ENCODE assay signal across 10 mouse cellular contexts in genomic region chrX:72655381-72655780, GRCm38 (mm10). TPM values are rescaled to one million over a fixed set of nuclear protein-coding genes. Genes with fewer than 3 reads are reported as not detected.
DNase-seq lines count a peak whose midpoint lies in the region; ATAC-seq and TF ChIP-seq lines count a peak whose summit lies in the region.
"Had no signal": no experiment of that assay in that cellular context is flagged by ENCODE, and none has a peak within 500 bp of the region (broad histone marks: within the 10 kb centered on the region; RNA-seq: fewer than 3 reads in every experiment).

No protein-coding gene starts in this region.

- no peak for DNase-seq in heart, adult 9 months (ENCODE audit: low spot score in 2 of 2)
- no peak for DNase-seq in midbrain, embryonic 14.5 days
- DNase-seq in cerebellum, adult 9-11 months: no peak
- DNase-seq in frontal cortex, postnatal 10 days (ENCODE audit: low spot score in 2 of 2): no peak
- no peak for DNase-seq in adrenal gland, adult 18-20 months (ENCODE audit: low spot score in 2 of 2)
- DNase-seq: thymus, adult 2 months had no signal

- WGBS in heart, embryonic 14.5 days: 15% methylated on average over 5 of the region's 5 CpGs
- WGBS in hindbrain, embryonic 12.5 days: 16% methylated on average over 5 of the region's 5 CpGs
- WGBS in midbrain, embryonic 14.5 days: 19% methylated on average over 5 of the region's 5 CpGs

- H3K4me2 ChIP-seq in heart, embryonic 14.5 days (ENCODE audit: low read length): peak overlapping the region; percentile 53
- peak overlapping the region; percentile 56 for H3K4me2 ChIP-seq in hindbrain, embryonic 12.5 days (replicated peaks)
- peak overlapping the region; percentile 50 for H3K4me2 ChIP-seq in midbrain, embryonic 14.5 days (ENCODE audit: low read length)

- no peaks in the 10 kb centered on the region for H3K36me3 ChIP-seq in heart, embryonic 14.5 days (ENCODE audit: control insufficient read depth, insufficient read depth, low read length)
- no peaks in the 10 kb centered on the region for H3K36me3 ChIP-seq in hindbrain, embryonic 12.5 days
- no peaks in the 10 kb centered on the region for H3K36me3 ChIP-seq in midbrain, embryonic 14.5 days (ENCODE audit: control insufficient read depth, insufficient read depth, low read length)

- H3K27me3 ChIP-seq in heart, embryonic 14.5 days (ENCODE audit: control insufficient read depth, insufficient read depth, low read length): no peaks in the 10 kb centered on the region; the same call in 1 of the 2 replicates
- H3K27me3 ChIP-seq in hindbrain, embryonic 12.5 days: 0 out of 2 replicates have a peak, but pooled peaks cover 2% of the 10 kb centered on the region
- H3K27me3 ChIP-seq in midbrain, embryonic 14.5 days (ENCODE audit: control insufficient read depth, insufficient read depth, low read length): no peaks in the 10 kb centered on the region
- H3K27me3 ChIP-seq: CH12.LX had no signal

- H3K4me1 ChIP-seq in heart, embryonic 14.5 days (ENCODE audit: control insufficient read depth in 2 of 2, insufficient read depth in 2 of 2, low read length in 2 of 2): no peaks in the 10 kb centered on the region
- no peaks in the 10 kb centered on the region for H3K4me1 ChIP-seq in cortical plate, adult 2 months (ENCODE audit: control insufficient read depth, insufficient read depth, low read length)
- no peaks in the 10 kb centered on the region for H3K4me1 ChIP-seq in hindbrain, embryonic 12.5 days
- no peaks in the 10 kb centered on the region for H3K4me1 ChIP-seq in midbrain, embryonic 14.5 days (ENCODE audit: control insufficient read depth, insufficient read depth, low read length)

- TF ChIP-seq CTCF in cortical plate, adult 2 months (IDR thresholded peaks at IDR 0.05; ENCODE audit: extremely low read depth, insufficient read depth, low read length): no peak

- no peaks in the 10 kb centered on the region for H3K9me3 ChIP-seq in heart, embryonic 14.5 days (ENCODE audit: control insufficient read depth, low read length)
- H3K9me3 ChIP-seq in hindbrain, embryonic 12.5 days (replicated peaks): no peaks in the 10 kb centered on the region
- no peaks in the 10 kb centered on the region for H3K9me3 ChIP-seq in midbrain, embryonic 14.5 days (ENCODE audit: control insufficient read depth, low read length)

- no peak overlapping the region for H3K27ac ChIP-seq in heart, embryonic 14.5 days (replicated peaks in 1 of 2; ENCODE audit: control insufficient read depth in 1 of 2, insufficient read depth in 1 of 2, low read depth in 2 of 2, low read length in 2 of 2)
- H3K27ac ChIP-seq in cortical plate, adult 2 months (ENCODE audit: insufficient read depth, low read length): no peak overlapping the region
- H3K27ac ChIP-seq in hindbrain, embryonic 12.5 days: no peak overlapping the region
- peak overlapping the region; percentile 66 for H3K27ac ChIP-seq in midbrain, embryonic 14.5 days (replicated peaks; ENCODE audit: low read depth, low read length)

- no peak for TF ChIP-seq POLR2A in cortical plate, adult 2 months (IDR thresholded peaks at IDR 0.05; ENCODE audit: extremely low read depth, insufficient read depth, low read length)

- H3K9ac ChIP-seq in heart, embryonic 14.5 days (ENCODE audit: low read length): peak overlapping the region; percentile 34; the same call in 1 of the 2 replicates
- peak overlapping the region; percentile 44 for H3K9ac ChIP-seq in hindbrain, embryonic 12.5 days
- H3K9ac ChIP-seq in midbrain, embryonic 14.5 days (replicated peaks; ENCODE audit: low read length): peak overlapping the region; percentile 51; the same call in 1 of the 2 replicates

- ATAC-seq in heart, embryonic 14.5 days (ENCODE audit: insufficient number of reproducible peaks, insufficient read depth, low FRiP score, low read depth): no peak
- peak; percentile 71 for ATAC-seq in hindbrain, embryonic 12.5 days (ENCODE audit: low FRiP score)
- peak; percentile 58 for ATAC-seq in midbrain, embryonic 14.5 days (ENCODE audit: low FRiP score, low TSS enrichment)

- no peak overlapping the region; a peak in 1 of 4 replicates for H3K4me3 ChIP-seq in heart, embryonic 14.5 days (ENCODE audit: control insufficient read depth in 1 of 2, insufficient read depth in 1 of 2, low read depth in 1 of 2, low read length in 2 of 2)
- H3K4me3 ChIP-seq in cortical plate, adult 2 months (ENCODE audit: insufficient read depth, low read length): peak overlapping the region; percentile 88
- H3K4me3 ChIP-seq in hindbrain, embryonic 12.5 days: peak overlapping the region; percentile 35
- peak overlapping the region; percentile 44 for H3K4me3 ChIP-seq in midbrain, embryonic 14.5 days (replicated peaks; ENCODE audit: low read depth, low read length)

RNA-seq across cellular contexts. Expression of gene Gabra3, which starts 1.3 kb away (rescaled TPM):
- 0.93 and 1.7 TPM in 2 replicates for polyA plus RNA-seq in heart, embryonic 14.5 days (2014; fragmentation: Nextera tagmentation; extraction: Ambion mirVana)
- polyA plus RNA-seq in cortical plate, adult 2 months (2012; rRNA removed): 70.1 and 72.8 TPM in 2 replicates
- polyA plus RNA-seq in hindbrain, embryonic 12.5 days (2016; fragmentation: Nextera tagmentation; extraction: Ambion mirVana): 3.3 and 5.1 TPM in 2 replicates
- polyA plus RNA-seq in midbrain, embryonic 14.5 days (2014; fragmentation: Nextera tagmentation; extraction: Ambion mirVana): 29.5 and 42.2 TPM in 2 replicates
- total RNA-seq in adrenal gland, adult 18-20 months (2021): 1 to 10 TPM; 1.2 to 2.0 TPM
- total RNA-seq: CH12.LX had no signal

Comparison
In these comparisons a context has a peak if more than half of its experiments do, and no peak if none do; other contexts are left out.
1. H3K4me3 ChIP-seq: peak in cortical plate, adult 2 months (single experiment), hindbrain, embryonic 12.5 days (single experiment) and midbrain, embryonic 14.5 days (single experiment); none in heart, embryonic 14.5 days (0 of 2).
2. Peak in every context shown above with its lines, with median percentiles within 50 percentile points of each other: H3K4me2 ChIP-seq and H3K9ac ChIP-seq.